Mouse (Mus musculus) forebrain, embryonic 11.5 days (tissue): ENCODE results near the gene Dgke. TPM values are rescaled to one million over a fixed set of nuclear protein-coding genes. Genes with fewer than 3 reads are reported as not detected.
"Not testable (repeated sequence)": the region's sequence is repeated elsewhere in the genome, so short reads cannot be mapped to it uniquely, and the experiment has no call there.

Experiments used
- ATAC-seq: fragments of 200-750 bp; cut with Nextera tagmentation; replicated peaks from 2 replicates; pipeline ENCODE4 v1.8.0; 2017; ENCODE audit warnings: moderate TSS enrichment; ENCODE audit not compliant: low FRiP score
- DNase-seq: peaks from one replicate; pipeline ENCODE4 v3.0.0-alpha.2; 2017; ENCODE audit warnings: low spot score
- H3K27ac ChIP-seq: fragments of 300-500 bp; sonication (generic); 2 replicates; pipeline ENCODE4 v1.5.1; 2014; ENCODE audit warnings: low read depth, low read length
- H3K27me3 ChIP-seq: fragments of 300-500 bp; sonication (generic); 2 replicates; pipeline ENCODE4 v1.6.1; 2014; ENCODE audit warnings: mild to moderate bottlenecking, low read length, mixed read lengths; ENCODE audit not compliant: control insufficient read depth, insufficient read depth
- H3K36me3 ChIP-seq: fragments of 300-500 bp; sonication (generic); 2 replicates; pipeline ENCODE4 v1.6.1; 2014; ENCODE audit warnings: mild to moderate bottlenecking, low read length, moderate library complexity, mixed read lengths; ENCODE audit not compliant: control insufficient read depth, insufficient read depth
- H3K4me1 ChIP-seq: fragments of 300-500 bp; sonication (generic); replicated peaks from 2 replicates; pipeline ENCODE4 v1.6.1; 2014; ENCODE audit warnings: low read length, mixed read lengths; ENCODE audit not compliant: control insufficient read depth, insufficient read depth
- H3K4me2 ChIP-seq: fragments of 300-500 bp; sonication (generic); 2 replicates; pipeline ENCODE4 v1.6.1; 2014; ENCODE audit warnings: low read depth, mild to moderate bottlenecking, low read length, moderate library complexity, mixed read lengths; ENCODE audit not compliant: severe bottlenecking
- H3K4me3 ChIP-seq: fragments of 300-500 bp; sonication (generic); 2 replicates; pipeline ENCODE4 v1.5.1; 2014; ENCODE audit warnings: low read depth, low read length
- H3K9ac ChIP-seq: fragments of 300-500 bp; sonication (generic); 2 replicates; pipeline ENCODE4 v1.6.1; 2014; ENCODE audit warnings: low read length
- H3K9me3 ChIP-seq: fragments of 300-500 bp; sonication (generic); 2 replicates; pipeline ENCODE4 v1.6.1; 2016; ENCODE audit warnings: low read length, mixed read lengths; ENCODE audit not compliant: control insufficient read depth
- WGBS: fragments of 180-500 bp; shearing (Covaris S2); extraction: QIAGEN DNeasy Blood & Tissue Kit; methylation state at CpG from one replicate; pipeline ENCODE4 v1.1.7; 2014; 5-methylcytosine and 5-hydroxymethylcytosine counted together
- polyA plus RNA-seq: library from polyadenylated mRNA; unstranded; fragments of >200 nt; fragmentation: Nextera tagmentation; extraction: Ambion mirVana; gene quantifications from 2 replicates; pipeline ENCODE4 v1.2.1, GENCODE M21; 2014

Dgke gene
- polyA plus RNA-seq, 1 experiment from 2014 or later = 4.8 TPM

DNA sequence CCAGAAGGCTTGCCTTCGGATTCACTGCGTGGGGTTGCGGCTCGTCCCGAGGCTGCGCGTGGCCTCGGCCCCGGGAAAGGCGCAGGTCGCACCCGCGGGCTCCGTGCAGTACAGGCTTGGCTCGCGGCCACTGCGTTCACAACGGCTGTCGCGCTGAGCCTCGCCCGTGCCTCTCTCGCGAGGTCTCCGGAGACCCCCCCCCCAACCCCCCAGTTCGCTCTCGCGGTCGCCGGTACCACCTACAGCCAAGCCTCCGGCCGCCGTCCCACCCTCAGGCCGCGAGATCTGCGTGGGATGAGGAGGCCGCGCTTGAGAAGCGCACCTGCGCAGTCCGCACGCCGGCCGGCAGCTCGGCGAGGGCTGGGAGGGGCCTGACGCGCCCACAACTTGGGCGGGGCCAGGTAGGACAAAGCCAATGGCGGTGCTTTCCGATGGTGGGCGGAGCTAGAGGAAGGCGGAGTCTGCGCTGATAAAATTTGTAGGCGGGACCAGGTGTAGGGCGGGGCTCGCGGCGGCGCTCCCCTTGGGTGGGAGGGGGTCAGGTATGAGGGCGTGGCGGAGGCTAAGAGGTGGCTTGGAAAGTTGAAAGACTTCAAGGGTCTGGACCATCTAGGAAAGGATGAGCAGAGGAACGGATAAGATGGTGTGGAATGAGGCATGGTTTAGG is 6.1 kb downstream of the Dgke start:
- Histone ChIP-seq H3K27me3 (no peaks in the 10 kb centered on the region), H3K4me1 (peaks cover 11% of the 10 kb centered on the region), H3K36me3 (no peaks in the 10 kb centered on the region), H3K27ac (no peak overlapping the region), H3K4me3 (peak overlapping the region; percentile 79), H3K4me2 (peak overlapping the region; percentile 95), H3K9ac (peak overlapping the region; percentile 84), H3K9me3 (no peaks in the 10 kb centered on the region)
- ATAC-seq (peak; percentile 94), DNase-seq (peak; percentile 94)
- WGBS = under 1% methylated on average over 63 of the region's 63 CpGs

DNA sequence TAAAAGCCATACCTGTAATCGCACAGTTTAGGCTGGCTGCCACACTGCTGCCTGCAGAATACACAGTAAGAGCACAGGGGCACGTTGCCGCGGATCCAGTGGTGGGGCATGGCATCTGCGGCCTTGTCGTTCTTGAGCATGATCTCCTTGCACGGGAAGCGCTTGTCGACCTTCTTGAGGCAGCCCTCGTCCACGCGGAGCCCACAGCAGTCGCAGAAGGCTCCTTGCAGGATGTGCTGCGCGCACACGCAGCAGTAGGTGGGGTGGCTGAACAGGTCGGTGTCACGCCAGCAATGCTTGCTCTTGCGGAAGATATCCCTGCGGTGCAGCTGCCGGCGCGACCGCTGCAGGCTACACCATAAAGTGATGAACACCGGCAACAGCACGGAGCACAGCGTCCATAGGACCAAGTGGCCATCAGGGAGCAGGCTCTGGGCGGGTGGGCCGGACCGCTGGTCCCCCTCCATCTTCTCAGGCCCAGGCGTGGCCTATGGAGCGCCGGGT is 6.7 kb downstream of the Dgke start:
- Histone ChIP-seq H3K9ac (peak overlapping the region; percentile 84), H3K27ac (no peak overlapping the region), H3K27me3 (no peaks in the 10 kb centered on the region), H3K36me3 (no peaks in the 10 kb centered on the region), H3K4me3 (peak overlapping the region; percentile 79), H3K4me2 (peak overlapping the region; percentile 95), H3K9me3 (no peaks in the 10 kb centered on the region), H3K4me1 (peaks cover 11% of the 10 kb centered on the region)
- WGBS = under 1% methylated on average over 33 of the region's 33 CpGs
- peak; percentile 83 for ATAC-seq
- DNase-seq = no peak

DNA sequence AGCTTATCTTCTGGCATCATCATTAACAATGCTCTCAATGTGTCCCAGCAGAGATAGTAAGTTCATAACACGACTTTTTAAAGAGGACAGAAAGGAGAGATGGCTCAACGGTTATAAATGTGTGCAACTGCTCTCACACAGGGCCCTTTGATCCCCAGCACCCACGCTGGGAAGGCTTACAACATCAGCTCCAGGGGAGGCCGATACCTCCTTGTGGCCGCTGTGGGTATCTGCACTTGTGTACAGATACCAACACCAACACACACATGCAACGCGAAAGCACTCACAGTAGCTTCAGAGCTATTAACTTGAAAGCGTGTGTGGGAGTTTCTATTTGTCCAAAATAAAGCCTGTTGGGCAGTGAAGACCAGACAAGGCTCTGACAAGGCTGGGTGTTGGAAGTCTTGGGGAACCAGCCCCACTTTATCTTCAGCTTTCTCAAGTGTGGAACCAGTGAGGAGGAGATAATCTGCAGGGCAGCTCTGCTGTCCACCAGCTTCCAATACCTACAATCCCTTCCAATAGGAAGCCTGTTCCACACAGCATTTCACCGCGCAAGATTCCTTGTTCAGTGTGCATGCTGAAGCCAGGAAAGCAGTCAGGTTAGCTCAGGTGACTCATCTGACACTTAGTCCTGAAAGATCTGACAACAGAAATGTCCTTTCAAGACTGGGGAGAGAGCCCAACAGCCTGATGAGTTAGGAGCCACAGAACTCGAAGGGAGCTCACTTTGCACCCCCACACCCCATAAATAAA is 8.0 kb downstream of the Dgke start:
- Histone ChIP-seq H3K4me1 (peaks cover 11% of the 10 kb centered on the region), H3K4me3 (peak overlapping the region; percentile 3; the same call in 1 of the 2 replicates), H3K27ac (no peak overlapping the region), H3K36me3 (no peaks in the 10 kb centered on the region), H3K27me3 (no peaks in the 10 kb centered on the region), H3K4me2 (peak overlapping the region; percentile 95), H3K9ac (no peak overlapping the region; the same call in 1 of the 2 replicates), H3K9me3 (no peaks in the 10 kb centered on the region)
- 75% methylated on average over 11 of the region's 11 CpGs for WGBS
- ATAC-seq (no peak), DNase-seq (peak; percentile 65)

DNA sequence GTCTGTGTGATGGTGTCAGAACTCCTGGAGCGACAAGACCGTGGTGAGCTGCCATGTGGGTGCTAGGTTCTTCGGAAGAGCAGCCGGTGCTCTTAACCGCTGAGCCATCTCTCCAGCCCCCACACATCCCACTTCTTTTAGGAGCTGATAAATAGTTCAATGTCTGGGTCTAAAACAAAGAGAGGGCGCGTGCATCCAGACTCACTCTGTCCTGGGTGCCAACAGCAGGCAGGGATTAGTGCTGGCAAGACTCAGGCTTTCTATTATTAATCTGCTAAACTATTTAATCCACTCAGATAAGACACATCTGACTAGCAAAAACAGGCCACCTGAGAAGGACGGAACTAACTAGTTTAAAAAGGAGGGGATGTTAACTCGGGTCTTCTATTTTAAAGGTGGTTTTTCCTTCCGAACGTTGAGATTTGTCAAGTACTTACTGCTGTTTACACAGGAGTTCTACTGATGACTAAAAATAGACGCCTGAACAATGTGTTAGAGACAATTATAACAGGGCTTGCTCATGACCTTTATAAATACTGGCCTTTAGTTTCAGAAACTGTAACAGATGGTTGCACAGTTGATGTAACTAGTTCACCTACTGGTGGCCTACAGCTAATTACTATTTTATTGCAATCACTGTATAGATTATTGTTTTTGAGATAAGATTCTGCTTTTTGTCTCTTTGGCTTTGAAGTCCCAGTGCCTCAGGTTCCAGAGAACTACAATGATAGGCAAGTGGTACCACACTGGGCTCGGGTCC is 10.5 kb downstream of the Dgke start:
- no peaks in the 10 kb centered on the region for H3K9me3 ChIP-seq
- H3K4me3 ChIP-seq = no peak overlapping the region
- no peak overlapping the region for H3K4me2 ChIP-seq
- DNase-seq (no peak), ATAC-seq (no peak)
- H3K4me1 ChIP-seq = peaks cover 11% of the 10 kb centered on the region
- 87% methylated on average over 13 of the region's 13 CpGs for WGBS
- no peak overlapping the region for H3K27ac ChIP-seq
- no peaks in the 10 kb centered on the region for H3K27me3 ChIP-seq
- H3K9ac ChIP-seq = no peak overlapping the region
- no peaks in the 10 kb centered on the region for H3K36me3 ChIP-seq

DNA sequence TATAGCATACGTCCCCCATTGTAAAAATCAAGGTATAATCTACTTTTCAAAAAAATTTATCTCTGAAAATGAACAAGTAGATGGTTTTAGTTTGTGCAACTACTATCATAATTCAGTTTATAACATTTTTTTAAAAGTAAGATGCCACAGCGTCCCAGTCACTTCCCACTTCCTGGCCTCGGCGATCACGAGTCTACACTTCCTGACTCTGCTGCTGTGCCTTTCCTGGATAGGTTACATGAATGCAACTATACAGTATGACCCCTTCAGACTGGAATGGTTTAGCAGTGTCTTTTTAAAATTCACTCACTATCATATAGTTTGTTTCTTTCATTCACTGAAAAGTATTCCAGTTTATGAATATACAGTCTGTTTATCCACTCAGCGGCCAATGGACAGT is 14.9 kb downstream of the Dgke start:
- no peak overlapping the region for H3K4me2 ChIP-seq
- H3K4me1 ChIP-seq = no peaks in the 10 kb centered on the region
- H3K9ac ChIP-seq = no peak overlapping the region
- no peaks in the 10 kb centered on the region for H3K27me3 ChIP-seq
- H3K4me3 ChIP-seq = no peak overlapping the region
- no peaks in the 10 kb centered on the region for H3K36me3 ChIP-seq
- H3K9me3 ChIP-seq = no peaks in the 10 kb centered on the region
- WGBS = 94% methylated on average over 6 of the region's 6 CpGs
- ATAC-seq (no peak), DNase-seq (no peak)
- H3K27ac ChIP-seq = no peak overlapping the region

GRCm38 (mm10) chr11:89046021-89046420 is 20.6 kb downstream of the Dgke start:
- Histone ChIP-seq H3K27me3 (no peaks in the 10 kb centered on the region), H3K9me3 (no peaks in the 10 kb centered on the region), H3K9ac (no peak overlapping the region), H3K4me2 (no peak overlapping the region), H3K4me3 (no peak overlapping the region), H3K27ac (no peak overlapping the region), H3K36me3 (peaks cover 7% of the 10 kb centered on the region; the same call in 1 of the 2 replicates), H3K4me1 (no peaks in the 10 kb centered on the region)
- DNase-seq (no peak), ATAC-seq (no peak)
- 90% methylated on average over 3 of the region's 3 CpGs for WGBS

GRCm38 (mm10) chr11:89045501-89045900 is 21.1 kb downstream of the Dgke start:
- not testable (repeated sequence) for H3K4me2 ChIP-seq, H3K4me1 ChIP-seq, H3K27ac ChIP-seq, ATAC-seq, H3K27me3 ChIP-seq, H3K9me3 ChIP-seq, DNase-seq, H3K4me3 ChIP-seq, H3K9ac ChIP-seq, H3K36me3 ChIP-seq
- WGBS = 98% methylated on average over 3 of the region's 3 CpGs

- WGBS = 92% methylated on average over 7 of the region's 7 CpGs
- no peak for DNase-seq
These were observed 23.6 kb downstream of the Dgke start for GRCm38 (mm10) chr11:89043046-89043445.

More at GRCm38 (mm10) chr11:89043046-89043445, 23.6 kb downstream of the Dgke start:
- Histone ChIP-seq H3K27ac (no peak overlapping the region), H3K27me3 (no peaks in the 10 kb centered on the region), H3K36me3 (peaks cover 7% of the 10 kb centered on the region; the same call in 1 of the 2 replicates), H3K4me3 (no peak overlapping the region), H3K4me2 (no peak overlapping the region), H3K4me1 (no peaks in the 10 kb centered on the region), H3K9me3 (no peaks in the 10 kb centered on the region), H3K9ac (no peak overlapping the region)
- no peak for ATAC-seq
